Mouse (Mus musculus): ENCODE results near the gene Peli3. TPM values are rescaled to one million over a fixed set of nuclear protein-coding genes. Genes with fewer than 3 reads are reported as not detected.

Peli3 gene
- polyA plus RNA-seq, 1 experiment = 0.10 TPM

- Histone ChIP-seq H3K27me3 (replicated peaks) (peaks cover 59% of the 10 kb centered on the region), H3K4me3 (replicated peaks) (no peak overlapping the region), H3K36me3 (replicated peaks; ENCODE audit: low read length) (no peaks in the 10 kb centered on the region), H3K9me3 (no peaks in the 10 kb centered on the region; the same call in 1 of the 2 replicates), H3K4me1 (peaks cover 21% of the 10 kb centered on the region)
- no peak for TF ChIP-seq GATA1 (IDR thresholded peaks at IDR 0.05; ENCODE audit: borderline replicate concordance, low read length)
- no peak for TF ChIP-seq FLI1 (IDR thresholded peaks at IDR 0.05; ENCODE audit: low read length)
Observed at GRCm38 (mm10) chr19:4945540-4945939, 2.6 kb upstream of the Peli3 start.

- Histone ChIP-seq H3K36me3 (replicated peaks; ENCODE audit: low read length) (no peaks in the 10 kb centered on the region), H3K4me1 (peaks cover 21% of the 10 kb centered on the region), H3K9me3 (peaks cover 11% of the 10 kb centered on the region), H3K27me3 (replicated peaks) (peaks cover 76% of the 10 kb centered on the region), H3K4me3 (replicated peaks) (peak overlapping the region; percentile 90)
- TF ChIP-seq FLI1 (IDR thresholded peaks at IDR 0.05; ENCODE audit: low read length) (no peak), GATA1 (IDR thresholded peaks at IDR 0.05; ENCODE audit: borderline replicate concordance, low read length) (no peak)
Observed at GRCm38 (mm10) chr19:4943253-4943588, 294 bp upstream of the Peli3 start.

- Histone ChIP-seq H3K4me1 (peaks cover 6% of the 10 kb centered on the region), H3K9me3 (peaks cover 11% of the 10 kb centered on the region), H3K4me3 (replicated peaks) (no peak overlapping the region), H3K27me3 (replicated peaks) (peaks cover 78% of the 10 kb centered on the region), H3K36me3 (replicated peaks; ENCODE audit: low read length) (no peaks in the 10 kb centered on the region)
- TF ChIP-seq GATA1 (IDR thresholded peaks at IDR 0.05; ENCODE audit: borderline replicate concordance, low read length) (no peak), FLI1 (IDR thresholded peaks at IDR 0.05; ENCODE audit: low read length) (no peak)
Observed at GRCm38 (mm10) chr19:4937444-4938310, 5.2 kb downstream of the Peli3 start.

GRCm38 (mm10) chr19:4936896-4937295 lies 6.0 kb downstream of the Peli3 start:
- Histone ChIP-seq H3K36me3 (replicated peaks; ENCODE audit: low read length) (no peaks in the 10 kb centered on the region), H3K27me3 (replicated peaks) (peaks cover 78% of the 10 kb centered on the region), H3K4me1 (no peaks in the 10 kb centered on the region), H3K9me3 (peaks cover 11% of the 10 kb centered on the region), H3K4me3 (replicated peaks) (no peak overlapping the region)
- TF ChIP-seq GATA1 (IDR thresholded peaks at IDR 0.05; ENCODE audit: borderline replicate concordance, low read length) = no peak
- no peak for TF ChIP-seq FLI1 (IDR thresholded peaks at IDR 0.05; ENCODE audit: low read length)

- Histone ChIP-seq H3K27me3 (replicated peaks) (peaks cover 26% of the 10 kb centered on the region), H3K4me1 (peaks cover 48% of the 10 kb centered on the region), H3K36me3 (replicated peaks; ENCODE audit: low read length) (peaks cover 30% of the 10 kb centered on the region), H3K4me3 (replicated peaks) (peak overlapping the region; percentile 99), H3K9me3 (no peaks in the 10 kb centered on the region)
- TF ChIP-seq GATA1 (IDR thresholded peaks at IDR 0.05; ENCODE audit: borderline replicate concordance, low read length) = no peak
- TF ChIP-seq FLI1 (IDR thresholded peaks at IDR 0.05; ENCODE audit: low read length) = no peak
Observed at GRCm38 (mm10) chr19:4928781-4929180, 14.1 kb downstream of the Peli3 start.

- Histone ChIP-seq H3K9me3 (no peaks in the 10 kb centered on the region), H3K4me3 (replicated peaks) (peak within 1 kb of the TSS; percentile 99), H3K27me3 (replicated peaks) (peaks cover 22% of the 10 kb centered on the region), H3K36me3 (replicated peaks; ENCODE audit: low read length) (peaks cover 38% of the 10 kb centered on the region), H3K4me1 (peaks cover 48% of the 10 kb centered on the region)
- TF ChIP-seq FLI1 (IDR thresholded peaks at IDR 0.05; ENCODE audit: low read length) = no peak
- TF ChIP-seq GATA1 (IDR thresholded peaks at IDR 0.05; ENCODE audit: borderline replicate concordance, low read length) = no peak
Observed at GRCm38 (mm10) chr19:4927904-4928531, 14.9 kb downstream of the Peli3 start, which contains the start of gene Dpp3. Dpp3 (minus strand) TSS chr19:4928287.

- peaks cover 65% of the 10 kb centered on the region for H3K36me3 ChIP-seq (replicated peaks; ENCODE audit: low read length)
Observed at GRCm38 (mm10) chr19:4925121-4925860, 17.6 kb downstream of the Peli3 start.

GRCm38 (mm10) chr19:4919652-4920051 lies 23.3 kb downstream of the Peli3 start:
- Histone ChIP-seq H3K36me3 (replicated peaks; ENCODE audit: low read length) (peaks cover 100% of the 10 kb centered on the region), H3K9me3 (no peaks in the 10 kb centered on the region), H3K4me3 (replicated peaks) (no peak overlapping the region), H3K27me3 (replicated peaks) (no peaks in the 10 kb centered on the region), H3K4me1 (no peaks in the 10 kb centered on the region)
- TF ChIP-seq FLI1 (IDR thresholded peaks at IDR 0.05; ENCODE audit: low read length) = no peak
- no peak for TF ChIP-seq GATA1 (IDR thresholded peaks at IDR 0.05; ENCODE audit: borderline replicate concordance, low read length)

More at GRCm38 (mm10) chr19:4925121-4925860, 17.6 kb downstream of the Peli3 start:
- no peak for TF ChIP-seq FLI1 (IDR thresholded peaks at IDR 0.05; ENCODE audit: low read length)
- TF ChIP-seq GATA1 (IDR thresholded peaks at IDR 0.05; ENCODE audit: borderline replicate concordance, low read length) = no peak
- Histone ChIP-seq H3K9me3 (no peaks in the 10 kb centered on the region), H3K4me1 (peaks cover 41% of the 10 kb centered on the region), H3K27me3 (replicated peaks) (no peaks in the 10 kb centered on the region), H3K4me3 (replicated peaks) (peak overlapping the region; percentile 29)

- H3K36me3 ChIP-seq (replicated peaks; ENCODE audit: low read length) = peaks cover 100% of the 10 kb centered on the region
- no peaks in the 10 kb centered on the region for H3K9me3 ChIP-seq
- no peaks in the 10 kb centered on the region for H3K4me1 ChIP-seq
- no peak overlapping the region for H3K4me3 ChIP-seq (replicated peaks)
- no peak for TF ChIP-seq FLI1 (IDR thresholded peaks at IDR 0.05; ENCODE audit: low read length)
- no peaks in the 10 kb centered on the region for H3K27me3 ChIP-seq (replicated peaks)
Observed at GRCm38 (mm10) chr19:4916827-4917226, 26.1 kb downstream of the Peli3 start.
